Mouse (Mus musculus) stomach, postnatal 0 days (tissue): ENCODE data around the gene Snx29.

Experiments
- CTCF ChIP-seq: IDR thresholded peaks from 2 replicates; pipeline ENCODE4 v1.5.1; 2016; ENCODE audit warnings: antibody characterized with exemption, low read depth, mild to moderate bottlenecking, moderate library complexity
- EP300 ChIP-seq: optimal IDR thresholded peaks from 2 replicates; pipeline ENCODE3; 2016; ENCODE audit warnings: antibody characterized with exemption

- TF ChIP-seq CTCF (no peak), EP300 (no peak)
Observed at GRCm38 (mm10) chr16:11472852-11473251, 150.1 kb downstream of the Snx29 start.
